Mouse (Mus musculus): ENCODE measurements around the gene Amhr2.
A peak's percentile ranks its signal among the peaks of the same experiment; 100 is the strongest.

The Amhr2 gene

DNA sequence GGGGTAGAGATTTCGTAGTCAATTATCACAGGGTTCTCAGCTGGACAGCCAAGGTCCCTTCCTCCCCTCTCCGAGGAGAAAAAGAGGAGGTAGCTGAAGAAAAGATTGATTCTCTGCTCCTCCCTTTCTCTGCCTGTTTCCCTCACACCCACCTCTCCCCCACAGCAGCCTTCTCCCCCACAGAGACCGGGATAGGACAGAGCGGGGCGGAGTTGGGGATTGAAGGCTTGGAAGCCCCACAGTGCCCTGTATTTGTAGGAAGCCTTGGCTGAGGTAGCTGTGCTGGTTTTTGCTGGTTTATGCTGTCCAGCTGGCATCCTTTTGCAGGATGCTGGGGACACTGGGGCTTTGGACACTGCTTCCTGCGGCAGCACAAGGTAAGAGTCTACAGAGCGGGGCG lies at the start of gene Amhr2:
Gene Amhr2 (plus strand): TSS at position 222 of the 400 bp plus-strand sequence.
- no peak for DNase-seq (ENCODE audit: low spot score in 2 of 2)

DNA sequence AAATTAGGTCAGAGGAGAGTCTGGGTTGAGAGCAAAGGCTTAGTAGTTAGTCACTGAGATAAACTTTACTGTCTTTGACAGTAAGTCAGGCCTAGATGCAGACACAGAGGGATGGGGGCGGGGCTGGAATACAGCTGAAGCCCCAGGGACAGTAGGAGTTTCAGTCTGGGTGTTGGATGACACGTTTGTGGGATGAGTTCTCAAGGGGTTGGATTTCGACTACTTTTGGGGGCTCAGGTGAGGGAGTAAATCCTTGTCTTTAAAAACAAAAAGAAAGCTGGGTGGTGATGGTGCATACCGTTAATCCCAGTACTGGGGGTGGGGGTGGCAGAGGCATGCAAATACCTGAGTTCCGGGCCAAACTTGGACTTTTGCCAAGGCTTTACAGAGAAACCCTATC lies 46.5 kb upstream of the Amhr2 start:
- no peak for DNase-seq (ENCODE audit: low spot score in 2 of 2)

- DNase-seq (ENCODE audit: low spot score in 2 of 2) = peak; percentile 59 to 68
These were observed 45.6 kb upstream of the Amhr2 start for GRCm38 (mm10) chr15:102399229-102400221.

DNA sequence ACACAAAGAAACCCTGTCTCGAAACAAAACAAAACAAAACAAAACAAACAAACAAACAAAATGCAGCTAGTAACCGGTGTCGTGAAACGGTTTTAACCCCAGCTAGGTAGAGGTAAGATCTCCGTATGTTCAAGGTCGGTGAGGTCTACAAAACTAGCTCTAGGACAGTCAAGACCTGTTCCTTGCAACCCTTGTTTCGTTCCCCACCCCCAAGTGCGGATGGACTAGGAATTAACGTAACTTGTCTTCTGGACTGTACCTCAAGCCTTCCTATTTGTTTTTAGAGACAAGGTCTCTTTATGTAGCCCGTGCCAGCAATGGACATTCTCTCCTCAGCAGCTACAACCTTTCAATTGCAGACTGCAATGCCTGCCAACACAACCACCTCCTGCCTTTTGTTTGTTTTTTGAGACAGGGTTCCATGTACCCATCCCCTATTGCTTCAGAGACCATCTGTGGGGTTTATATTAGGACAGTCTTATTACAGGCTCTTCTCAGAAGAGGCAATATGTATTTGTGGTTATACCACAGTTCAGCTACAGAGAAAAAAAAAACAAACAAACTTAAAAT lies 44.6 kb upstream of the Amhr2 start:
- DNase-seq (ENCODE audit: low spot score in 2 of 2) = no peak

GRCm38 (mm10) chr15:102401278-102401677 lies 43.9 kb upstream of the Amhr2 start:
- DNase-seq (ENCODE audit: low spot score in 2 of 2) = no peak

GRCm38 (mm10) chr15:102402210-102402609 lies 43.0 kb upstream of the Amhr2 start:
- no peak for DNase-seq (ENCODE audit: low spot score in 2 of 2)

DNA sequence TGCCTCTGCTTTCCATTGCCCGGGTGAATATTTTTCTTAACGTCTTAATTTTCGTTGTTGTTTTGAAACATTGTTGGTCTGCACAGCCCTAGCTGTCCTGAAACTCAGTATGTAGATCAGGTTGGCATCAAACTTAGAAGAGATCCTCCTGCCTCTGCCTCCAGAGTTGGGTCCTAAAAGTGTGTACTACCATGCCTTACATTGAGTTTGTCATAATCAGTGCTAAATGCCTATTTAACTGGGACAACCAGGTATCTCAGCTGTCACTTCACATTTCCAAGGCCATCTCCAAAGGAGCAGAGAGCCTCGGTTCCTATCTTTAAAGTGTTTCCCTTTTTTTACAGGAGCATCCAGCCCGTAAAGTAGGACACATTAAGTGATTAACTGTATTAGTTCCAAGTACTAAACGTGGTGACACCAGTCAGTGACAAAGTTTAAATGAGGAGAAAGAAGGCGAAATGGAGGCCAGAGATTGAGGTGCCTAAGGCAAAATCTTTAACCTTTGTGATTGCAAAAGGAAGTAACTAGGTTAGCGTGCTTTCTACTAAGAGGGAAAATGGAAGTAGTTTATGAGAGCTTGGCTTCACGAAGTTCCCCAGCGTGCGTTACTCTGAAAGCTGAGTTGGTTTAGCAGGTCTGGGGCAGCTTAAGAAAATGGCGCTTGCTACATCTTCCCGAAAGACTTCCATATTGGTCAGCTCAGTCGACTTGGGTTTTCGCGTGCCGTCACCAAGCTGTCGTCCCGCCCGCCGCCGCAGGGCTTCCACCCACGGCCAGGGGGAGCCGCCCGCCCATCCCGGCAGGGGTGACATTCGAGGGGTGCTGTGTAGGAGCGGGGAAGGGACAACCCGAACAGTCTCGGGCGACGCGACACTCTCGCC lies 40.3 kb upstream of the Amhr2 start:
- no peak for DNase-seq (ENCODE audit: low spot score in 2 of 2)

- DNase-seq (ENCODE audit: low spot score in 2 of 2) = peak; percentile 99 to 100
These were observed 39.5 kb upstream of the Amhr2 start, which contains the start of gene Sp1 for GRCm38 (mm10) chr15:102405489-102406195. TSS of gene Sp1 (plus strand) at chr15:102406143.

GRCm38 (mm10) chr15:102406196-102406911 lies 38.8 kb upstream of the Amhr2 start:
- DNase-seq (ENCODE audit: low spot score in 2 of 2) = peak; percentile 67 to 72

GRCm38 (mm10) chr15:102406912-102407580 lies 38.1 kb upstream of the Amhr2 start:
- no peak for DNase-seq (ENCODE audit: low spot score in 2 of 2)

DNA sequence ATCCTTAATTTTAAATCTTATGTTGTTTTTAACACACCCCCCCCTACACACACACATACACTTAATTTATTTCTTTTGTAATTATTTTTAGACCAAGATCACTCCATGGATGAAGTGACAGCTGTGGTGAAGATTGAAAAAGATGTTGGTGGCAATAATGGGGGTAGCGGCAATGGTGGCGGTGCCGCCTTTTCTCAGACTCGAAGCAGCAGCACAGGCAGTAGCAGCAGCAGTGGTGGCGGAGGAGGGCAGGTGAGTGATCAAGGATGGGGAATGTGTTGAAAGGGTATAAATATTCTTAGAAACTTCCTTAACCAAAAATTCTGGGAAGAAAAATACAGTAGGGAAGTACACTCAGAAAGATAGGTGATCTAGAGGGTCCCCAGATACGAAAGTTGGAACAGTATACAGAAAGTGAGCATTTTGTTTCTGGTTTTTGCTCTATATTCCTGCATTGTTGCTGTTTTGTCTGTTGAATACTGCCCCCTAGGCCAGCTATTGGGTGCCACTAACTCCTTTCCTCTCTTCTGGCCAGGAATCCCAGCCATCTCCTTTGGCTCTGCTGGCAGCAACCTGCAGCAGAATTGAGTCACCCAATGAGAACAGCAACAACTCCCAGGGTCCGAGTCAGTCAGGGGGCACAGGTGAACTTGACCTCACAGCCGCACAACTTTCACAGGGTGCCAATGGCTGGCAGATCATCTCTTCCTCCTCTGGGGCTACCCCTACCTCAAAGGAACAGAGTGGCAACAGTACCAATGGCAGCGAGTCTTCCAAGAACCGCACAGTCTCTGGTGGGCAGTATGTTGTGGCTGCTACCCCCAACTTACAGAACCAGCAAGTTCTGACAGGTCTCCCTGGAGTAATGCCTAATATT lies 37.2 kb upstream of the Amhr2 start:
- no peak for DNase-seq (ENCODE audit: low spot score in 2 of 2)

GRCm38 (mm10) chr15:102408558-102409130 lies 36.5 kb upstream of the Amhr2 start:
- DNase-seq (ENCODE audit: low spot score in 2 of 2) = no peak

GRCm38 (mm10) chr15:102409286-102409685 lies 35.9 kb upstream of the Amhr2 start:
- no peak for DNase-seq (ENCODE audit: low spot score in 2 of 2)

DNA sequence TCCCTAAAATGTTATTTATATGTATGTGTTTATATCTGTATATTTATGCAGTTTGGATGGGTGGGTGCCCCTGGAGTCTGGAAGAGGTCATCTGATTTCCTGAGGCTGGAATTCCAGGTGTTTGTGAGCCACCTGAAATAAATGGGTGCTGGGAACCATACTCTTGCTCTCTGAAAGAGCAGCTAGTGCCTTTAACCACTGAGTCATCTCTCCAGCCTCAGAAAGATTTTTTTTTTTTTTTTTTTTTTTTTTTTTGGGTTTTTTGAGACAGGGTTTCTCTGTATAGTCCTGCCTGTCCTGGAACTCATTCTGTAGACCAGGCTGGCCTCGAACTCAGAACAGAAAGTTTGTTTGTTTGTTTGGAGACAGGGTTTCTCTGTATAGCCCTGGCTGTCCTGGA lies 34.1 kb upstream of the Amhr2 start:
- no peak for DNase-seq (ENCODE audit: low spot score in 2 of 2)

DNA sequence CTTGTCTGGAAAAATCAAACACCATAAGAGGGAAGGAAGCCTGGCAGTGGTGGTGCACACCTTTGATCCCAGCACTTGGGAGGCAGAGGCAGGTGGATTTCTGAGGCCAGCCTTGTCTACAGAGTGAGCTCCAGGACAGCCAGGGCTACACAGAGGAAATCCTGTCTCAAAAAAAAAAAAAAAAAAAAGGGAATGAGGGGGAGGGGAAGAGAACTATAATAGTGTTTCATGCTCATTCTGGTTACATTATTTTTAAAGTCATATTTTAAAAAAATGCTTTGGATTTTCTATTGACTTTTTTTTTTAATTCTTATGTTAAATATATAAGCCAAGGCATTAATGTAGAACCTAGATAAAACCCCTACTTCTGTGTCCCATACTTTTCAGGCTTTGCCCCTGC lies 31.5 kb upstream of the Amhr2 start:
- no peak for DNase-seq (ENCODE audit: low spot score in 2 of 2)

DNA sequence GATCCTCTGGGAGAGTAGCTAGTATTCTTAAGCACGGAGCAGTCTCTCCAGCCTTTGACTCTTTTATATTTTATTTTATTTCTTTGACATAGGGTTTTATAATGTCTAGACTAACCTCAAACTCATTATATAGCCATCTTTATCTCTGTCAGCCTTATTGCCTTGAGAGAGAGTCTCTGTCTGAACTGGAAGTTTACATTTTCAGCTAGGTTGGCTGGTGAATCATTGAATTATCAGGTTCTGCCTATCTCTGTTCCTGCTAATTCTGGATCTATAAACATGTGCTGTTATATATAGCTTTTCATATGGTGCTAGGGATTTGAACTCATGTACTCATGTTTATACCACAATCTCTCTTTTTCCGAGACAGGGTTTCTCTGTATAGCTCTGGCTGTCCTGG lies 27.6 kb upstream of the Amhr2 start:
- DNase-seq (ENCODE audit: low spot score in 2 of 2) = no peak

DNA sequence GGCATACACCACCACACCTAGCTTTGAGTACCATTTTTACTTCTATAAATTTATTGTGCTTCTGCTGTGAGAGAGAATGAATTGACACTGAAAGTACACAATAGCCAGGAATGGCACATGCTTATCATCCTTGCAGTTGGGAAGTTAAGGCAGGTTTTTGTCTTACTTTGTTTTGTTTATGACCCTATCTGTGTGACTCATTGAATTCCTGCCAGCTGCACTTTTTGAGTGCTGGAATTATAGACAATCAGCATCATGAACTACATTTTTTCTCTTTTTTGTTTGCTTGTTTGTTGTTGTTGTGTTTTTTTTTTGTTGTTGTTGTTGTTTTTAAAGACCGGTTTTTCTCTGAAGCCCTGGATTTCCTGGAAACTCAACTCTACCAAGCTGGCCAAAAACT lies 24.2 kb upstream of the Amhr2 start:
- no peak for DNase-seq (ENCODE audit: low spot score in 2 of 2)

- no peak for DNase-seq (ENCODE audit: low spot score in 2 of 2)
These were observed 23.7 kb upstream of the Amhr2 start for GRCm38 (mm10) chr15:102421437-102421836.

Measured in frontal cortex, postnatal 10 days (tissue).